In genomic region chr3:94851731-94852130, GRCm38 (mm10) we compare ENCODE assay signal across 12 mouse cellular contexts. TPM values are rescaled to one million over a fixed set of nuclear protein-coding genes. Genes with fewer than 3 reads are reported as not detected.
DNase-seq lines count a peak whose midpoint lies in the region; ATAC-seq and TF ChIP-seq lines count a peak whose summit lies in the region.
"Had no signal": no experiment of that assay in that cellular context is flagged by ENCODE, and none has a peak within 500 bp of the region (broad histone marks: within the 10 kb centered on the region; RNA-seq: fewer than 3 reads in every experiment).

No protein-coding gene starts in this region.

- intact Hi-C loops in heart, postnatal 14 days (cut with DNase I) = no loop called here
- intact Hi-C loops in left cerebral cortex, adult 2 months (cut with DNase I) = no loop called here

- H3K4me2 ChIP-seq in forebrain, postnatal 0 days (ENCODE audit: low read depth) = no peak overlapping the region
- H3K4me2 ChIP-seq: lung, embryonic 14.5 days had no signal

- no peak overlapping the region for H3K27ac ChIP-seq in forebrain, postnatal 0 days (ENCODE audit: low read depth, low read length)
- no peak overlapping the region for H3K27ac ChIP-seq in left cerebral cortex, adult 2 months
- H3K27ac ChIP-seq: hindbrain, postnatal 0 days had no signal

- peak; percentile 85 for ATAC-seq in activated CD4-positive, CD25-positive, alpha-beta regulatory T cell, adult 4 months
- ATAC-seq in forebrain, postnatal 0 days = no peak
- ATAC-seq: hindbrain, postnatal 0 days had no signal

- no peak overlapping the region for H3K9ac ChIP-seq in forebrain, postnatal 0 days
- H3K9ac ChIP-seq: lung, embryonic 14.5 days had no signal

- no peak overlapping the region for H3K4me3 ChIP-seq in forebrain, postnatal 0 days (ENCODE audit: low read depth, low read length)
- H3K4me3 ChIP-seq in left cerebral cortex, adult 2 months = no peak overlapping the region
- H3K4me3 ChIP-seq: myocyte had no signal

- no peaks in the 10 kb centered on the region for H3K27me3 ChIP-seq in forebrain, postnatal 0 days (ENCODE audit: insufficient read depth, low read length)

- peaks cover 13% of the 10 kb centered on the region for H3K36me3 ChIP-seq in forebrain, postnatal 0 days (ENCODE audit: insufficient read depth)

- H3K9me3 ChIP-seq in forebrain, postnatal 0 days (ENCODE audit: low read length) = no peaks in the 10 kb centered on the region

- DNase-seq in heart, adult 18-20 months = peak; percentile 23 to 28
- DNase-seq in heart, postnatal 14 days = no peak
- peak; percentile 94 for DNase-seq in 416B (ENCODE audit: low read depth)
- DNase-seq in natural killer cell, adult 2 months (ENCODE audit: low spot score in 2 of 2) = peak; percentile 68 to 77
- no peak for DNase-seq in forebrain, postnatal 0 days
- DNase-seq in left cerebral cortex, adult 2 months (ENCODE audit: extremely low spot score in 1 of 2, low spot score in 2 of 2) = no peak
- DNase-seq in frontal cortex, postnatal 14 days (ENCODE audit: low spot score in 2 of 2) = no peak
- DNase-seq: kidney, postnatal 25 days; lung, embryonic 14.5 days had no signal

- H3K4me1 ChIP-seq in forebrain, postnatal 0 days (ENCODE audit: insufficient read depth) = no peaks in the 10 kb centered on the region

- 70% methylated on average over 3 of the region's 3 CpGs for WGBS in forebrain, postnatal 0 days

- TF ChIP-seq CTCF in forebrain, postnatal 0 days (IDR thresholded peaks at IDR 0.05; ENCODE audit: low read depth) = no peak
- no peak for TF ChIP-seq CTCF in left cerebral cortex, adult 2 months (IDR thresholded peaks at IDR 0.05)

RNA-seq across cellular contexts. Expression of gene Pogz, which starts 14.4 kb away (rescaled TPM):
- total RNA-seq in heart, adult 18-20 months (2021) = 10 to 100 TPM; 12.9 to 20.2 TPM
- 10 to 100 TPM; 23.9 to 24.0 TPM for total RNA-seq in heart, postnatal 14 days (2021)
- 10 to 100 TPM; 13.0 to 15.3 TPM for polyA plus RNA-seq in activated CD4-positive, CD25-positive, alpha-beta regulatory T cell, adult 4 months (2017; shearing (Covaris generic))
- total RNA-seq in forebrain, postnatal 0 days (2014; rRNA removed) = 36.2 and 48.2 TPM in 2 replicates
- polyA plus RNA-seq in forebrain, postnatal 0 days (2015; fragmentation: Nextera tagmentation; extraction: Ambion mirVana) = 11.2 and 14.0 TPM in 2 replicates
- 10 to 100 TPM; 57.4 to 60.2 TPM for total RNA-seq in left cerebral cortex, adult 2 months (2021)

RNA-seq across cellular contexts. Expression of gene Psmb4, which starts 35.0 kb away (rescaled TPM):
- total RNA-seq in heart, adult 18-20 months (2021) = 100 to 1,000 TPM; 223 to 258 TPM
- 100 to 1,000 TPM; 217 to 251 TPM for total RNA-seq in heart, postnatal 14 days (2021)
- 100 to 1,000 TPM; 148 to 197 TPM for polyA plus RNA-seq in activated CD4-positive, CD25-positive, alpha-beta regulatory T cell, adult 4 months (2017; shearing (Covaris generic))
- 341 and 498 TPM in 2 replicates for total RNA-seq in forebrain, postnatal 0 days (2014; rRNA removed)
- 367 and 417 TPM in 2 replicates for polyA plus RNA-seq in forebrain, postnatal 0 days (2015; fragmentation: Nextera tagmentation; extraction: Ambion mirVana)
- total RNA-seq in left cerebral cortex, adult 2 months (2021) = 100 to 1,000 TPM; 245 to 288 TPM

Comparison
In these comparisons a context has a peak if more than half of its experiments do, and no peak if none do; other contexts are left out.
1. DNase-seq: peak in heart, adult 18-20 months (2 of 2), 416B (single experiment) and natural killer cell, adult 2 months (2 of 2); none in heart, postnatal 14 days (0 of 2), forebrain, postnatal 0 days (single experiment), left cerebral cortex, adult 2 months (0 of 2) and frontal cortex, postnatal 14 days (0 of 2).